Mouse (Mus musculus) liver, embryonic 14.5 days (tissue): ENCODE results near the gene Tor2a.

Source experiments
- CTCF ChIP-seq: IDR thresholded peaks from 2 replicates; pipeline ENCODE4 v1.5.1; 2016; ENCODE audit warnings: antibody characterized with exemption, low read depth, control low read depth
- EP300 ChIP-seq: IDR thresholded peaks from 2 replicates; pipeline ENCODE4 v1.6.1; 2016; ENCODE audit warnings: antibody characterized with exemption, low read depth

GRCm38 (mm10) chr2:32732695-32733094 is 24.3 kb upstream of the Tor2a start:
- TF ChIP-seq CTCF (no peak), EP300 (no peak)
